Mouse (Mus musculus) layer of hippocampus, postnatal 36 days (tissue): ENCODE measurements around the gene Adck2. TPM values are rescaled to one million over a fixed set of nuclear protein-coding genes. Genes with fewer than 3 reads are reported as not detected.
A peak's percentile ranks its signal among the peaks of the same experiment; 100 is the strongest.

Experiments used
- DNase-seq, 2 experiments: peaks; one replicate each; pipeline ENCODE4 v3.0.0; 2022
- total RNA-seq, 2 experiments: library from RNA; stranded (reverse); gene quantifications; 2 replicates each; pipeline ENCODE4 v1.2.3; 2021

Gene Adck2
- 10 to 100 TPM; 29.7 to 33.1 TPM for total RNA-seq

- peak; percentile 75 to 78 for DNase-seq
Observed at GRCm38 (mm10) chr6:39573791-39574554, at the start of gene Adck2. Gene Adck2, plus strand, starts transcription at chr6:39573873.

- DNase-seq, result no peak
Observed at GRCm38 (mm10) chr6:39526797-39527196, 46.9 kb upstream of the Adck2 start.

GRCm38 (mm10) chr6:39527337-39527784 is 46.3 kb upstream of the Adck2 start:
- DNase-seq, result peak in 1 of 2 experiments; percentile 37

GRCm38 (mm10) chr6:39527811-39528210 is 45.9 kb upstream of the Adck2 start:
- peak in 1 of 2 experiments; percentile 54 for DNase-seq

- peak; percentile 81 to 82 for DNase-seq
Observed at GRCm38 (mm10) chr6:39528671-39529535, 44.8 kb upstream of the Adck2 start.

- DNase-seq, result no peak
Observed at GRCm38 (mm10) chr6:39534944-39535343, 38.7 kb upstream of the Adck2 start.

- DNase-seq, result no peak
Observed at GRCm38 (mm10) chr6:39536621-39537020, 37.1 kb upstream of the Adck2 start.

GRCm38 (mm10) chr6:39537276-39537675 is 36.4 kb upstream of the Adck2 start:
- no peak for DNase-seq

GRCm38 (mm10) chr6:39538227-39538626 is 35.4 kb upstream of the Adck2 start:
- DNase-seq, result no peak

- DNase-seq, result no peak
Observed at GRCm38 (mm10) chr6:39539679-39540155, 34.0 kb upstream of the Adck2 start.

GRCm38 (mm10) chr6:39540563-39540962 is 33.1 kb upstream of the Adck2 start:
- no peak for DNase-seq

GRCm38 (mm10) chr6:39542631-39543597 is 30.8 kb upstream of the Adck2 start:
- no peak for DNase-seq

- no peak for DNase-seq
Observed at GRCm38 (mm10) chr6:39543769-39544420, 29.8 kb upstream of the Adck2 start.

GRCm38 (mm10) chr6:39545474-39545873 is 28.2 kb upstream of the Adck2 start:
- DNase-seq, result no peak

- DNase-seq, result no peak
Observed at GRCm38 (mm10) chr6:39548030-39548429, 25.6 kb upstream of the Adck2 start.

- no peak for DNase-seq
Observed at GRCm38 (mm10) chr6:39551981-39552636, 21.6 kb upstream of the Adck2 start.

- no peak for DNase-seq
Observed at GRCm38 (mm10) chr6:39554888-39555647, 18.6 kb upstream of the Adck2 start.

- no peak for DNase-seq
Observed at GRCm38 (mm10) chr6:39555648-39555945, 18.1 kb upstream of the Adck2 start.

- DNase-seq, result peak; percentile 44 to 48
Observed at GRCm38 (mm10) chr6:39556900-39557659, 16.6 kb upstream of the Adck2 start.
